Mouse (Mus musculus): Measurements from ENCODE around the gene Ubl4a. TPM values are rescaled to one million over a fixed set of nuclear protein-coding genes. Genes with fewer than 3 reads are reported as not detected.

The Ubl4a gene
- total and polyA plus RNA-seq, 2 experiments, result 14.0 to 29.2 TPM

DNA sequence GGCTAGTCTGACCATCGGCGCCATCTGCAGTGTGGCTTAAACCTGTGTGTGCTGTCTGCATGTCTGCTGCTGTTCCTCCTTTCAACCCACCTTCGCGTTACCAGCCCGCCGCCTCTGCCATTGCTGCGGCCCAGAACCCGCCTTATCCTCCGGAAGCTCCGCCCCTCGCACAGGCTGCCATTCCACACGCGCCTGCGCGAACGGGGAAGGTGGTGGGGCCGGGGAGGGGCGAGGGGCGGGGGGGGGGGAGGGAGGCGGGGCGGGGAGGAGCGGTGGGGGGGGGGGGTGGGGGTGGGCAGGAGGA is 19.6 kb downstream of the Ubl4a start, which contains the start of gene Lage3:
Gene Lage3 (minus strand): TSS at position 152 of the 304 bp plus-strand sequence.
- no peaks in the 10 kb centered on the region for H3K36me3 ChIP-seq (ENCODE audit: control insufficient read depth, insufficient read depth, low read length)
- 0 out of 2 replicates have a peak within 1 kb of the TSS, but pooled peaks have one; percentile 2 for H3K27ac ChIP-seq (replicated peaks; ENCODE audit: insufficient read depth, low read depth, low read length)
- H3K4me3 ChIP-seq (ENCODE audit: insufficient read depth, low read depth, low read length), result peak within 1 kb of the TSS; percentile 56
- H3K9ac ChIP-seq (ENCODE audit: low read depth, low read length), result peak within 1 kb of the TSS; percentile 37
- no peaks in the 10 kb centered on the region for H3K27me3 ChIP-seq (ENCODE audit: control insufficient read depth, insufficient read depth, low read length)
- peaks cover 4% of the 10 kb centered on the region; the same call in 1 of the 2 replicates for H3K4me1 ChIP-seq (ENCODE audit: control insufficient read depth, insufficient read depth, low read length)
- TF ChIP-seq CTCF (IDR thresholded peaks at IDR 0.05; ENCODE audit: low read depth, low read length), result no peak
- TF ChIP-seq POLR2A (IDR thresholded peaks at IDR 0.05; ENCODE audit: extremely low read depth, insufficient read depth, low read length), result peak; percentile 67
- no peaks in the 10 kb centered on the region for H3K79me2 ChIP-seq (ENCODE audit: control insufficient read depth, insufficient read depth, low read length)
- 0% methylated on average over 7 of the region's 22 CpGs for WGBS
- DNase-seq (ENCODE audit: extremely low read depth, low read depth, low spot score), result peak; percentile 50

DNA sequence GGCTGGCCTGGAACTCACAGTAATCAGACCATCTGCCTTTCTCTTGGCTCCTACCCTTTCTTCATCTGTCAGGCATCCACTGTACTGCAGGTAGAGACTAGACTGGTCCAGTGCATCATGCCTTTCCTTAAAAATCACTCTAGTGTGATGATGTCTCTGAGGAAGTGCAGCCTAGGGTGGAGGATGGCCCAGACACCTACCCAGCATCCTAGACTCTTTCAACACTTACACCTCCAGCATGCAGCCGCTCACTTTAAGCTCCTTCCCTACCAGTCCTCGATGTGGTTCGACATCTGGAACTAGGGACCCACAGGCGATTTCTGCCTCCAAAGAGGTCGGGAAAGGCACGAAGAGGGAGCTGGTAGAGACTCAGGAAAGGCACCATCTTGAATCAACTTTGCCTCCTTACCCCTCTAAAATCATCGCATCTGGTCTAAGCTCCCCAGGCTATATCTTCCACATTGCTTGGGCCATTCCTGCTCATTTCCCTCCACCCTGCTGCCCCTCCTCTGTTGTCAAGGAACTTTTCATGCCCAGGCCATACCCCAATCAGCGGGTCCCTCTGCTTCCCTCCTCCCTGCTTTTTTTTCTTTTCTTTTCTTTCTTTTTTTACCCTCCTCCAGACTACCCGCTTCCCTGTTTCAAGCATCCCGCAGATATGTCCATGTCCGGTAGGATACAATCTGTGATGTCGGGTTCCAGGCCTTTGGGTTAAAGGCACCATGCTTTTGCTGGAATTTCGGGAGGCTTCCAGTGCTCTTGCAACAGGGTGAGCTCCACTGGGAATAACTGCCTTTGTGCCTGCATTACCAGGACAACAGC is 20.2 kb downstream of the Ubl4a start:
- TF ChIP-seq CTCF (IDR thresholded peaks at IDR 0.05; ENCODE audit: low read depth, low read length), result no peak
- TF ChIP-seq POLR2A (IDR thresholded peaks at IDR 0.05; ENCODE audit: extremely low read depth, insufficient read depth, low read length), result no peak
- H3K9ac ChIP-seq (ENCODE audit: low read depth, low read length), result peak overlapping the region; percentile 37
- H3K4me3 ChIP-seq (ENCODE audit: insufficient read depth, low read depth, low read length), result peak overlapping the region; percentile 56
- 0 out of 2 replicates have a peak overlapping the region, but pooled peaks have one; percentile 2 for H3K27ac ChIP-seq (replicated peaks; ENCODE audit: insufficient read depth, low read depth, low read length)
- no peaks in the 10 kb centered on the region for H3K36me3 ChIP-seq (ENCODE audit: control insufficient read depth, insufficient read depth, low read length)
- H3K4me1 ChIP-seq (ENCODE audit: control insufficient read depth, insufficient read depth, low read length), result peaks cover 4% of the 10 kb centered on the region; the same call in 1 of the 2 replicates
- no peaks in the 10 kb centered on the region for H3K79me2 ChIP-seq (ENCODE audit: control insufficient read depth, insufficient read depth, low read length)
- WGBS, result 7% methylated on average over 13 of the region's 13 CpGs
- H3K27me3 ChIP-seq (ENCODE audit: control insufficient read depth, insufficient read depth, low read length), result no peaks in the 10 kb centered on the region
- DNase-seq (ENCODE audit: extremely low read depth, low read depth, low spot score), result no peak

GRCm38 (mm10) chrX:74330166-74330930 is 42.7 kb downstream of the Ubl4a start:
- Histone ChIP-seq H3K27me3 (ENCODE audit: control insufficient read depth, insufficient read depth, low read length) (no peaks in the 10 kb centered on the region), H3K4me3 (ENCODE audit: insufficient read depth, low read depth, low read length) (no peak overlapping the region), H3K79me2 (ENCODE audit: control insufficient read depth, insufficient read depth, low read length) (no peaks in the 10 kb centered on the region), H3K27ac (replicated peaks; ENCODE audit: insufficient read depth, low read depth, low read length) (no peak overlapping the region), H3K4me1 (ENCODE audit: control insufficient read depth, insufficient read depth, low read length) (no peaks in the 10 kb centered on the region; the same call in 1 of the 2 replicates), H3K36me3 (ENCODE audit: control insufficient read depth, insufficient read depth, low read length) (no peaks in the 10 kb centered on the region), H3K9ac (ENCODE audit: low read depth, low read length) (no peak overlapping the region)
- DNase-seq (ENCODE audit: extremely low read depth, low read depth, low spot score), result no peak
- no peak for TF ChIP-seq CTCF (IDR thresholded peaks at IDR 0.05; ENCODE audit: low read depth, low read length)
- no peak for TF ChIP-seq POLR2A (IDR thresholded peaks at IDR 0.05; ENCODE audit: extremely low read depth, insufficient read depth, low read length)
- WGBS, result 65% methylated on average over 2 of the region's 2 CpGs

DNA sequence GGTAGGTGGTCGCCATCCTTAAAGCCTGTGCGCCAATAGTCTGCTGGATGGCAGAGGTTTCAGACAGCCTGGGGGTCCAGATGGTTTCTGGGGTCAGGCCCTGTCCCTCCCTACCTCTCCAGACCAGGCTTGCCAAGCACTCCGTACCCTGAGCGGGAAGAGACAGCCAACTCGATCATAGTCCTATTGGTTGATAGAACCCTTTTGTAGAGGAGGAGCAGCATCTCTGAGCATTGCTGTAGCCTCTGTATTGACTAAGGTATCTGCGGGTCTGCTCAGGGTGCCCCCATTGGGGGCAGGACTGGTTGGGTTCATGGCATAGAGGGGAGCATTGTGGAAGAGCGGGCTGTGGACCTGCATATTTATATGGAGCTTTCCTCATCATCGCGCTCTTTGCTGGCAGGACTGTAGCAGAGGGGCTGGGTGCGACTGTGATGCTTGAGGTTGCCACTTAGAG is 43.8 kb downstream of the Ubl4a start:
- peak overlapping the region; percentile 82 for H3K9ac ChIP-seq (ENCODE audit: low read depth, low read length)
- H3K79me2 ChIP-seq (ENCODE audit: control insufficient read depth, insufficient read depth, low read length), result no peaks in the 10 kb centered on the region
- H3K36me3 ChIP-seq (ENCODE audit: control insufficient read depth, insufficient read depth, low read length), result no peaks in the 10 kb centered on the region
- H3K4me3 ChIP-seq (ENCODE audit: insufficient read depth, low read depth, low read length), result peak overlapping the region; percentile 74; the same call in 1 of the 2 replicates
- TF ChIP-seq CTCF (IDR thresholded peaks at IDR 0.05; ENCODE audit: low read depth, low read length) (no peak), POLR2A (IDR thresholded peaks at IDR 0.05; ENCODE audit: extremely low read depth, insufficient read depth, low read length) (no peak)
- no peak for DNase-seq (ENCODE audit: extremely low read depth, low read depth, low spot score)
- WGBS, result 18% methylated on average over 10 of the region's 10 CpGs
- H3K27me3 ChIP-seq (ENCODE audit: control insufficient read depth, insufficient read depth, low read length), result no peaks in the 10 kb centered on the region
- H3K4me1 ChIP-seq (ENCODE audit: control insufficient read depth, insufficient read depth, low read length), result no peaks in the 10 kb centered on the region; the same call in 1 of the 2 replicates
- H3K27ac ChIP-seq (replicated peaks; ENCODE audit: insufficient read depth, low read depth, low read length), result no peak overlapping the region

- TF ChIP-seq CTCF (IDR thresholded peaks at IDR 0.05; ENCODE audit: low read depth, low read length) (no peak), POLR2A (IDR thresholded peaks at IDR 0.05; ENCODE audit: extremely low read depth, insufficient read depth, low read length) (no peak)
- no peak within 1 kb of the TSS for H3K27ac ChIP-seq (replicated peaks; ENCODE audit: insufficient read depth, low read depth, low read length)
- no peaks in the 10 kb centered on the region for H3K79me2 ChIP-seq (ENCODE audit: control insufficient read depth, insufficient read depth, low read length)
- H3K4me3 ChIP-seq (ENCODE audit: insufficient read depth, low read depth, low read length), result peak within 1 kb of the TSS; percentile 74
- H3K4me1 ChIP-seq (ENCODE audit: control insufficient read depth, insufficient read depth, low read length), result no peaks in the 10 kb centered on the region; the same call in 1 of the 2 replicates
- no peaks in the 10 kb centered on the region for H3K36me3 ChIP-seq (ENCODE audit: control insufficient read depth, insufficient read depth, low read length)
- H3K27me3 ChIP-seq (ENCODE audit: control insufficient read depth, insufficient read depth, low read length), result no peaks in the 10 kb centered on the region
- peak within 1 kb of the TSS; percentile 82 for H3K9ac ChIP-seq (ENCODE audit: low read depth, low read length)
- WGBS, result 2% methylated on average over 8 of the region's 30 CpGs
- DNase-seq (ENCODE audit: extremely low read depth, low read depth, low spot score), result peak; percentile 52
Observed at GRCm38 (mm10) chrX:74328725-74329161, 44.3 kb downstream of the Ubl4a start, which contains the start of gene Plxna3. Plxna3 (plus strand) TSS chrX:74329066.

Other genes starting within 250 kb of the Ubl4a start
- not detected in 2 replicates for gene Opn1mw, start 245.8 kb downstream of the Ubl4a start, total RNA-seq (2014; rRNA removed)
- not detected in 2 replicates for gene Opn1mw, start 245.8 kb downstream of the Ubl4a start, polyA plus RNA-seq (2012; rRNA removed)
- 5.4 and 5.8 TPM in 2 replicates for gene Mecp2, start 237.9 kb downstream of the Ubl4a start, total RNA-seq (2014; rRNA removed)
- gene Mecp2, start 237.9 kb downstream of the Ubl4a start, polyA plus RNA-seq (2012; rRNA removed), result 1.9 and 2.0 TPM in 2 replicates
- gene Tex28, start 205.4 kb downstream of the Ubl4a start, total RNA-seq (2014; rRNA removed), result not detected in 2 replicates
- gene Tex28, start 205.4 kb downstream of the Ubl4a start, polyA plus RNA-seq (2012; rRNA removed), result not detected in 2 replicates
- under 0.01 TPM in 1 of 2 replicates, not detected in the other for gene Tktl1, start 196.0 kb downstream of the Ubl4a start, total RNA-seq (2014; rRNA removed)
- not detected in 2 replicates for gene Tktl1, start 196.0 kb downstream of the Ubl4a start, polyA plus RNA-seq (2012; rRNA removed)
- gene Flna, start 123.4 kb downstream of the Ubl4a start, total RNA-seq (2014; rRNA removed), result 34.8 and 47.3 TPM in 2 replicates
- gene Flna, start 123.4 kb downstream of the Ubl4a start, polyA plus RNA-seq (2012; rRNA removed), result 14.9 and 24.4 TPM in 2 replicates
- 10.2 and 10.3 TPM in 2 replicates for gene Emd, start 118.5 kb downstream of the Ubl4a start, total RNA-seq (2014; rRNA removed)
- 32.4 and 38.8 TPM in 2 replicates for gene Emd, start 118.5 kb downstream of the Ubl4a start, polyA plus RNA-seq (2012; rRNA removed)
- 1,181 and 1,274 TPM in 2 replicates for gene Rpl10, start 102.4 kb downstream of the Ubl4a start, total RNA-seq (2014; rRNA removed)
- 968 and 1,030 TPM in 2 replicates for gene Rpl10, start 102.4 kb downstream of the Ubl4a start, polyA plus RNA-seq (2012; rRNA removed)
- 29.7 and 37.2 TPM in 2 replicates for gene Taz, start 91.3 kb downstream of the Ubl4a start, total RNA-seq (2014; rRNA removed)
- gene Taz, start 91.3 kb downstream of the Ubl4a start, polyA plus RNA-seq (2012; rRNA removed), result 48.8 and 53.9 TPM in 2 replicates
- 3.5 and 6.1 TPM in 2 replicates for gene Dnase1l1, start 90.9 kb downstream of the Ubl4a start, total RNA-seq (2014; rRNA removed)
- 4.9 and 5.5 TPM in 2 replicates for gene Dnase1l1, start 90.9 kb downstream of the Ubl4a start, polyA plus RNA-seq (2012; rRNA removed)
- 53.1 and 67.8 TPM in 2 replicates for gene Atp6ap1, start 76.1 kb downstream of the Ubl4a start, total RNA-seq (2014; rRNA removed)
- gene Atp6ap1, start 76.1 kb downstream of the Ubl4a start, polyA plus RNA-seq (2012; rRNA removed), result 150 and 152 TPM in 2 replicates
- gene Gdi1, start 68.2 kb downstream of the Ubl4a start, total RNA-seq (2014; rRNA removed), result 54.7 and 55.5 TPM in 2 replicates
- gene Gdi1, start 68.2 kb downstream of the Ubl4a start, polyA plus RNA-seq (2012; rRNA removed), result 43.6 and 72.5 TPM in 2 replicates
- 8.1 and 10.3 TPM in 2 replicates for gene Fam50a, start 60.2 kb downstream of the Ubl4a start, total RNA-seq (2014; rRNA removed)
- gene Fam50a, start 60.2 kb downstream of the Ubl4a start, polyA plus RNA-seq (2012; rRNA removed), result 6.3 and 7.3 TPM in 2 replicates
- gene Plxna3, start 44.2 kb downstream of the Ubl4a start, total RNA-seq (2014; rRNA removed), result 0.34 and 0.46 TPM in 2 replicates
- gene Plxna3, start 44.2 kb downstream of the Ubl4a start, polyA plus RNA-seq (2012; rRNA removed), result 0.95 and 1.8 TPM in 2 replicates
- gene Lage3, start 19.6 kb downstream of the Ubl4a start, total RNA-seq (2014; rRNA removed), result 28.7 and 32.2 TPM in 2 replicates
- gene Lage3, start 19.6 kb downstream of the Ubl4a start, polyA plus RNA-seq (2012; rRNA removed), result 35.3 and 38.2 TPM in 2 replicates
- 2.8 and 3.2 TPM in 2 replicates for gene Slc10a3, start 131 bp upstream of the Ubl4a start, total RNA-seq (2014; rRNA removed)
- gene Slc10a3, start 131 bp upstream of the Ubl4a start, polyA plus RNA-seq (2012; rRNA removed), result 6.3 and 8.4 TPM in 2 replicates
- 5.8 and 8.1 TPM in 2 replicates for gene Fam3a, start 20.1 kb upstream of the Ubl4a start, total RNA-seq (2014; rRNA removed)
- gene Fam3a, start 20.1 kb upstream of the Ubl4a start, polyA plus RNA-seq (2012; rRNA removed), result 22.7 and 24.1 TPM in 2 replicates
- 50.5 and 68.5 TPM in 2 replicates for gene Ikbkg, start 20.1 kb upstream of the Ubl4a start, total RNA-seq (2014; rRNA removed)
- gene Ikbkg, start 20.1 kb upstream of the Ubl4a start, polyA plus RNA-seq (2012; rRNA removed), result 24.3 and 32.8 TPM in 2 replicates
- gene G6pdx, start 56.0 kb upstream of the Ubl4a start, total RNA-seq (2014; rRNA removed), result 3.2 and 4.0 TPM in 2 replicates
- 2.0 and 3.8 TPM in 2 replicates for gene G6pdx, start 56.0 kb upstream of the Ubl4a start, polyA plus RNA-seq (2012; rRNA removed)
- not detected in 2 replicates for gene Gm6880, start 108.2 kb upstream of the Ubl4a start, total RNA-seq (2014; rRNA removed)
- not detected in 2 replicates for gene Gm6880, start 108.2 kb upstream of the Ubl4a start, polyA plus RNA-seq (2012; rRNA removed)
- gene Olfr1326-ps1, start 201.7 kb upstream of the Ubl4a start, total RNA-seq (2014; rRNA removed), result not detected in 2 replicates
- gene Olfr1326-ps1, start 201.7 kb upstream of the Ubl4a start, polyA plus RNA-seq (2012; rRNA removed), result not detected in 2 replicates
- not detected in 2 replicates for gene Olfr1325, start 219.5 kb upstream of the Ubl4a start, total RNA-seq (2014; rRNA removed)
- not detected in 2 replicates for gene Olfr1325, start 219.5 kb upstream of the Ubl4a start, polyA plus RNA-seq (2012; rRNA removed)

All from liver, adult 2 months (tissue).